Mouse (Mus musculus) myocyte (in vitro differentiated cells): Measurements from ENCODE around the gene Stx18.

Experiments used
- CEBPB ChIP-seq: IDR thresholded peaks from 2 replicates; pipeline ENCODE4 v1.6.1; 2011; ENCODE audit warnings: mild to moderate bottlenecking, moderate library complexity; ENCODE audit not compliant: poor library complexity, insufficient read depth, severe bottlenecking
- E2F4 ChIP-seq: IDR thresholded peaks from one replicate; pipeline ENCODE4 v1.6.1; 2011; ENCODE audit warnings: mild to moderate bottlenecking, control low read depth, moderate library complexity; ENCODE audit not compliant: insufficient read depth
- MAX ChIP-seq: IDR thresholded peaks from one replicate; pipeline ENCODE4 v1.6.1; 2011; ENCODE audit warnings: low read depth, mild to moderate bottlenecking, control low read depth
- MYOD1 ChIP-seq, 3 experiments: IDR thresholded peaks; one replicate each; pipeline ENCODE4 v1.6.1; 2011; ENCODE audit warnings: control low read depth in 2 of 3, low read depth in 2 of 3, mild to moderate bottlenecking in 2 of 3, moderate library complexity in 1 of 3; ENCODE audit not compliant: insufficient read length in 2 of 3, control insufficient read depth in 1 of 3
- MYOG ChIP-seq, 3 experiments: IDR thresholded peaks; one replicate each; pipeline ENCODE4 v1.6.1; 2011; ENCODE audit warnings: control low read depth in 2 of 3, low read depth in 2 of 3, mild to moderate bottlenecking in 2 of 3; ENCODE audit not compliant: insufficient read length in 2 of 3, control insufficient read depth in 1 of 3, insufficient read depth in 1 of 3
- POLR2A ChIP-seq: IDR thresholded peaks from one replicate; pipeline ENCODE4 v1.6.1; 2011; ENCODE audit warnings: low read depth, mild to moderate bottlenecking, control low read depth, moderate library complexity; ENCODE audit not compliant: insufficient read length
- POLR2AphosphoS2 ChIP-seq: IDR thresholded peaks from one replicate; pipeline ENCODE4 v1.6.1; 2011; ENCODE audit warnings: low read depth, control low read depth; ENCODE audit not compliant: insufficient read length
- REST ChIP-seq: IDR thresholded peaks from one replicate; pipeline ENCODE4 v1.6.1; 2011; ENCODE audit warnings: mild to moderate bottlenecking, control low read depth, moderate library complexity; ENCODE audit not compliant: insufficient read depth, insufficient read length
- SRF ChIP-seq: IDR thresholded peaks from one replicate; pipeline ENCODE4 v1.6.1; 2011; ENCODE audit warnings: low read depth; ENCODE audit not compliant: control insufficient read depth, insufficient read length
- TCF12 ChIP-seq: IDR thresholded peaks from one replicate; pipeline ENCODE4 v1.6.1; 2011; ENCODE audit warnings: mild to moderate bottlenecking, control low read depth; ENCODE audit not compliant: poor library complexity, insufficient read depth, severe bottlenecking
- TCF3 ChIP-seq: IDR thresholded peaks from one replicate; pipeline ENCODE4 v1.6.1; 2011; ENCODE audit warnings: low read depth, control low read depth; ENCODE audit not compliant: insufficient read length
- USF1 ChIP-seq: IDR thresholded peaks from one replicate; pipeline ENCODE4 v1.6.1; 2011; ENCODE audit warnings: low read depth, mild to moderate bottlenecking, control low read depth, moderate library complexity

GRCm38 (mm10) chr5:38174256-38174912 lies 135.8 kb downstream of the Stx18 start:
- TF ChIP-seq E2F4 (no peak), MAX (no peak), CEBPB (no peak), REST (no peak), POLR2A (no peak), USF1 (no peak), POLR2AphosphoS2 (no peak), TCF12 (no peak), SRF (no peak), MYOG (IDR thresholded peaks at IDR 0.05; ENCODE audit: control insufficient read depth in 1 of 3, insufficient read depth in 1 of 3, insufficient read length in 2 of 3, low read depth in 2 of 3) (no peak), MYOD1 (IDR thresholded peaks at IDR 0.05; ENCODE audit: control insufficient read depth in 1 of 3, insufficient read length in 2 of 3, low read depth in 2 of 3) (no peak), TCF3 (no peak)
